28 mouse cellular contexts compared by ENCODE assay signal in genomic region chr3:154971626-154972025, GRCm38 (mm10).
"Had no signal": no experiment of that assay in that cellular context is flagged by ENCODE, and none has a peak within 500 bp of the region (broad histone marks: within the 10 kb centered on the region; RNA-seq: fewer than 3 reads in every experiment).

No protein-coding gene starts in this region.

- H3K4me2 ChIP-seq: embryonic facial prominence, embryonic 12.5 days; embryonic facial prominence, embryonic 13.5 days; embryonic facial prominence, embryonic 15.5 days; forebrain, embryonic 12.5 days; forebrain, embryonic 13.5 days; forebrain, embryonic 15.5 days had no signal

- DNase-seq: cerebellum, adult 8-10 months; cerebellum, adult 9-10 months; cerebellum, adult 9-11 months; cerebellum, postnatal 10 days; cerebellum, postnatal 14 days; cerebellum, postnatal 25 days; cerebellum, postnatal 36 days; embryo, embryonic 11 days; forebrain, postnatal 0 days; gastrocnemius, adult 2 months; gastrocnemius, postnatal 10 days; gastrocnemius, postnatal 14 days; gastrocnemius, postnatal 25 days; gastrocnemius, postnatal 36 days; heart, adult 11 months; heart, adult 18-20 months; heart, adult 2 months had no signal

- H3K27me3 ChIP-seq: embryonic facial prominence, embryonic 12.5 days; embryonic facial prominence, embryonic 13.5 days; embryonic facial prominence, embryonic 15.5 days; forebrain, embryonic 12.5 days; forebrain, embryonic 13.5 days; forebrain, embryonic 15.5 days had no signal

- H3K9me3 ChIP-seq: embryonic facial prominence, embryonic 10.5 days; embryonic facial prominence, embryonic 12.5 days; embryonic facial prominence, embryonic 13.5 days; embryonic facial prominence, embryonic 15.5 days; forebrain, embryonic 10.5 days; forebrain, embryonic 12.5 days; forebrain, embryonic 13.5 days; forebrain, embryonic 15.5 days had no signal

- H3K4me1 ChIP-seq: embryonic facial prominence, embryonic 10.5 days; embryonic facial prominence, embryonic 12.5 days; embryonic facial prominence, embryonic 13.5 days; embryonic facial prominence, embryonic 15.5 days; forebrain, embryonic 10.5 days; forebrain, embryonic 12.5 days; forebrain, embryonic 13.5 days; forebrain, embryonic 15.5 days had no signal

- H3K4me3 ChIP-seq: embryonic facial prominence, embryonic 10.5 days; embryonic facial prominence, embryonic 12.5 days; embryonic facial prominence, embryonic 13.5 days; embryonic facial prominence, embryonic 15.5 days; erythroblast, embryonic 14.5 days; forebrain, embryonic 10.5 days; forebrain, embryonic 12.5 days; forebrain, embryonic 13.5 days; forebrain, embryonic 15.5 days; gastrocnemius, adult 2 months; heart, adult 2 months had no signal

- H3K9ac ChIP-seq: embryonic facial prominence, embryonic 12.5 days; embryonic facial prominence, embryonic 13.5 days; embryonic facial prominence, embryonic 15.5 days; forebrain, embryonic 12.5 days; forebrain, embryonic 13.5 days; forebrain, embryonic 15.5 days; forebrain, postnatal 0 days had no signal

- ATAC-seq: forebrain, embryonic 13.5 days; forebrain, embryonic 14.5 days; forebrain, embryonic 15.5 days; forebrain, embryonic 16.5 days; forebrain, postnatal 0 days had no signal

- H3K27ac ChIP-seq: embryonic facial prominence, embryonic 10.5 days; embryonic facial prominence, embryonic 12.5 days; embryonic facial prominence, embryonic 13.5 days; embryonic facial prominence, embryonic 15.5 days; forebrain, embryonic 10.5 days; forebrain, embryonic 12.5 days; forebrain, embryonic 13.5 days; forebrain, embryonic 15.5 days; gastrocnemius, adult 2 months; heart, adult 2 months had no signal

- H3K36me3 ChIP-seq: embryonic facial prominence, embryonic 10.5 days; embryonic facial prominence, embryonic 12.5 days; embryonic facial prominence, embryonic 13.5 days; embryonic facial prominence, embryonic 15.5 days; forebrain, embryonic 10.5 days; forebrain, embryonic 12.5 days; forebrain, embryonic 15.5 days had no signal
